Mouse (Mus musculus): ENCODE measurements at regions not wholly inside any gene's neighbourhood (a gene's known extent, or its start where the extent isn't known, plus 50 kb on each side); places are given as distances from the start of the nearest gene placed in this dataset.

- no peak for ATAC-seq (ENCODE audit: low TSS enrichment)
Observed at GRCm38 (mm10) chr13:6255728-6256496, 292.0 kb upstream of the Pitrm1 start.

- ATAC-seq (ENCODE audit: low TSS enrichment) = no peak
Observed at GRCm38 (mm10) chr13:6258456-6258855, 289.5 kb upstream of the Pitrm1 start.

- peak; percentile 89 for ATAC-seq (ENCODE audit: low TSS enrichment)
Observed at GRCm38 (mm10) chr13:6260321-6260865, 287.6 kb upstream of the Pitrm1 start.

GRCm38 (mm10) chr13:6261458-6261857 is 286.5 kb upstream of the Pitrm1 start:
- no peak for ATAC-seq (ENCODE audit: low TSS enrichment)

GRCm38 (mm10) chr13:6270546-6270945 is 277.4 kb upstream of the Pitrm1 start:
- no peak for ATAC-seq (ENCODE audit: low TSS enrichment)

- ATAC-seq (ENCODE audit: low TSS enrichment) = no peak
Observed at GRCm38 (mm10) chr13:6272932-6273331, 275.0 kb upstream of the Pitrm1 start.

GRCm38 (mm10) chr13:6280073-6280472 is 267.9 kb upstream of the Pitrm1 start:
- ATAC-seq (ENCODE audit: low TSS enrichment) = peak; percentile 82

GRCm38 (mm10) chr13:6288109-6288508 is 259.8 kb upstream of the Pitrm1 start:
- ATAC-seq (ENCODE audit: low TSS enrichment) = no peak

- ATAC-seq (ENCODE audit: low TSS enrichment) = no peak
Observed at GRCm38 (mm10) chr13:6292098-6292497, 255.9 kb upstream of the Pitrm1 start.

GRCm38 (mm10) chr13:6305718-6306117 is 242.2 kb upstream of the Pitrm1 start:
- peak; percentile 94 for ATAC-seq (ENCODE audit: low TSS enrichment)

- ATAC-seq (ENCODE audit: low TSS enrichment) = no peak
Observed at GRCm38 (mm10) chr13:6306616-6306988, 241.3 kb upstream of the Pitrm1 start.

- ATAC-seq (ENCODE audit: low TSS enrichment) = peak; percentile 39; the same call in 1 of the 2 replicates
Observed at GRCm38 (mm10) chr13:6306989-6307917, 240.7 kb upstream of the Pitrm1 start.

GRCm38 (mm10) chr13:6316201-6316600 is 231.7 kb upstream of the Pitrm1 start:
- no peak for ATAC-seq (ENCODE audit: low TSS enrichment)

- peak; percentile 64; the same call in 1 of the 2 replicates for ATAC-seq (ENCODE audit: low TSS enrichment)
Observed at GRCm38 (mm10) chr13:6323948-6324347, 224.0 kb upstream of the Pitrm1 start.

- peak; percentile 47; the same call in 1 of the 2 replicates for ATAC-seq (ENCODE audit: low TSS enrichment)
Observed at GRCm38 (mm10) chr13:6330320-6330950, 217.5 kb upstream of the Pitrm1 start.

- ATAC-seq (ENCODE audit: low TSS enrichment) = no peak
Observed at GRCm38 (mm10) chr13:6340157-6340556, 207.8 kb upstream of the Pitrm1 start.

- peak; percentile 97 for ATAC-seq (ENCODE audit: low TSS enrichment)
Observed at GRCm38 (mm10) chr13:6341102-6341737, 206.7 kb upstream of the Pitrm1 start.

GRCm38 (mm10) chr13:6365169-6365568 is 182.8 kb upstream of the Pitrm1 start:
- ATAC-seq (ENCODE audit: low TSS enrichment) = peak; percentile 99

- no peak for ATAC-seq (ENCODE audit: low TSS enrichment)
Observed at GRCm38 (mm10) chr13:6367661-6368060, 180.3 kb upstream of the Pitrm1 start.

GRCm38 (mm10) chr13:6374570-6375173 is 173.3 kb upstream of the Pitrm1 start:
- peak; percentile 55; the same call in 1 of the 2 replicates for ATAC-seq (ENCODE audit: low TSS enrichment)

GRCm38 (mm10) chr13:6377919-6378318 is 170.0 kb upstream of the Pitrm1 start:
- no peak for ATAC-seq (ENCODE audit: low TSS enrichment)
